Mouse (Mus musculus) spleen, adult 10 weeks (tissue): Measurements from ENCODE around the gene Thumpd1. TPM values are rescaled to one million over a fixed set of nuclear protein-coding genes. Genes with fewer than 3 reads are reported as not detected.

Experiments
- polyA plus RNA-seq: library from polyadenylated mRNA; stranded (reverse); fragments of 350-450 nt; fragmentation: Illumina TruSeq; extraction: RNeasy Lipid Tissue Mini Kit (QIAGEN cat#74804); gene quantifications from one replicate; pipeline ENCODE4 v1.2.3, GENCODE M21; 2015; ENCODE audit warnings: low replicate concordance; ENCODE audit not compliant: insufficient read depth

Gene Thumpd1
- polyA plus RNA-seq = 65.0 TPM

DNA sequence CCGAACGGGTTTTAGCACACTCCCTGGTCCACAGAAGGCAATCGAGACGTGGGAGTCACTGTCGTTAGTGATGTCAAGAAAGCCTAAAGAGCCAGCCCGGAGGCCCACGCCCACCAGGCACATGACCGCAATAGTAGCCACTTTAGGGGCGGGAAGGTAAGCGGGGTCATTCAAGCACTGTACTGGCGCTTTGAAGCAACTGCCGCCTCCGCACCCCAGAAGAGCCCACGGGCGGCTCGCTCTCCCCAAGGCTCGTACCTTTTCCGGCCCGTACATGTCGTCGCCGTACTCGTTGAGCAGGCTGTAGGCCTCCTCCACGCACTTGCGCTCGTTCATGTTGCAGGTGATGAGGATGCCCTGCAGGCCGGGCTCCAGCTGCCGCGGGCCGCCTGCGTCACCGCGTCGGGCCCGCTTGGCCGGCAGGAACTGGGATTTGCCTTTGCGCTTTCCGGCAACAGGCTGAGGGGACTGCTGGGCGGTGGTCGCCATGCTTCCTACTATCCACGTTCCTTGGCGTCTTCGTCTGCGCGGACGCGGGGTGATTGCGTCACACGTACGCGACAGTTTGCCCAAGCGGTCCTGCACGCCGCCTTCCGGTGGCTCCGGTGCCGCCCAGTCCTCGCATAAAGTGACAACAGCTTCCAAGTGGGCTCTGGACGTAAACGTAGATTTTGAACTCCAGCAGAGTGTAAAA is at the start of gene Thumpd1:
TSS of gene Thumpd1 (minus strand) at position 546 of the 694 bp plus-strand sequence.

DNA sequence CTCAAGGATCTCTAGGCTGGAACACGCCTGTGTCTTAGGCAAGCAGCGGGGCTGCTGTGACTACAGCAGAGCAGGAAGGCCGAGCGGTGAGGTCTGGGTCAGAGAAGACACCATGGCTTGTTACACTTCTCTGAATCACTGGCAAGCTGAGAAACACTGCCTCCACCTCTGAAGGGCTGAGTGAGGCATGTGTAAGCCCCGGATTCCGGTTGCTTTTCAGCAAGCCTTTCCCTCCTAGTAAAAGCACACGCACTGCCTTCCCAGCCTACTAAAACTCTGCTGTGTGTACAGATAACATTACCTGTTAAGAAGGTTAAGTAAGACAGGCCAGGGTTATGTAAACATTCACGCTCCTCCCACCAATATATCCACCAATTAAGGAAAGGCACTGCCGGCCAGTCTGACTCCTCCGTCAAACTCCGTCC is 39.9 kb upstream of the Thumpd1 start, which contains the start of gene Acsm3:
TSS of gene Acsm3 (plus strand) at position 397 of the 425 bp plus-strand sequence.

DNA sequence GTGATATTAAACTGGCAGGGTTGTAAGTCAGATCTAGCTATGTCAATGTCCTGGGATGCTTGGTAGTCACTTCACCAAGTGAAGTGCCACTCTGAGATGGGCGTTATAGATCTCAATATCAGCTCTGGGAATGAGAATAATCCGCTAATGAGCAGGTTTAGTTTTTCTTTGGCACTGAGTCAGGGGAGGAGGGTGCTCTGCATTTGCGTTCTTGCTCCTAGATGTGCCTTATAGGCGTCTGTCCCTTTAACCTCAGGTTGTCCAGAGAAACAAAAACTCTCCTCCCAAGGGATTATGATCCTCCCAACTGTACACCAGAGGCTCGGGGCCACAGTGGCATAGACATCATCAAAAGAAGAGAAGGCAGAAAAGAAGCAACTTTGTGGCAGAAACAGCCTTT is 30.9 kb downstream of the Thumpd1 start, which contains the start of gene Acsm4:
TSS of gene Acsm4 (plus strand) at position 301 of the 400 bp plus-strand sequence.

Other genes with a start within 250 kb of the Thumpd1 start
- gene Umod, start 241.5 kb downstream of the Thumpd1 start, polyA plus RNA-seq = not detected
- not detected for gene Acsm5, start 201.3 kb downstream of the Thumpd1 start, polyA plus RNA-seq
- gene Pdilt, start 197.3 kb downstream of the Thumpd1 start, polyA plus RNA-seq = not detected
- gene Acsm2, start 166.5 kb downstream of the Thumpd1 start, polyA plus RNA-seq = not detected
- not detected for gene Acsm1, start 113.8 kb downstream of the Thumpd1 start, polyA plus RNA-seq
- not detected for gene Acsm4, start 30.8 kb downstream of the Thumpd1 start, polyA plus RNA-seq
- 0.22 TPM for gene Acsm3, start 40.1 kb upstream of the Thumpd1 start, polyA plus RNA-seq
- gene Rexo5, start 73.2 kb upstream of the Thumpd1 start, polyA plus RNA-seq = 31.5 TPM
- gene Eri2, start 73.3 kb upstream of the Thumpd1 start, polyA plus RNA-seq = 12.9 TPM
- gene Lyrm1, start 175.1 kb upstream of the Thumpd1 start, polyA plus RNA-seq = 6.6 TPM
- gene Dcun1d3, start 175.5 kb upstream of the Thumpd1 start, polyA plus RNA-seq = 10.8 TPM